Mouse (Mus musculus) kidney, embryonic 16.5 days (tissue): ENCODE measurements around the gene Rin3. TPM values are rescaled to one million over a fixed set of nuclear protein-coding genes. Genes with fewer than 3 reads are reported as not detected.

ENCODE experiments used
- ATAC-seq: fragments of 200-750 bp; cut with Nextera tagmentation; 2 replicates; pipeline ENCODE4 v1.8.0; 2017; ENCODE audit warnings: moderate TSS enrichment; ENCODE audit not compliant: low FRiP score, low TSS enrichment
- H3K27ac ChIP-seq: fragments of 300-500 bp; sonication (generic); 2 replicates; pipeline ENCODE4 v1.5.1; 2014; ENCODE audit warnings: low read length
- H3K27me3 ChIP-seq: fragments of 300-500 bp; sonication (generic); 2 replicates; pipeline ENCODE4 v1.6.1; 2014; ENCODE audit warnings: low read length, control low read depth, mixed read lengths; ENCODE audit not compliant: insufficient read depth
- H3K36me3 ChIP-seq: fragments of 300-500 bp; sonication (generic); 2 replicates; pipeline ENCODE4 v1.6.1; 2014; ENCODE audit warnings: low read length, control low read depth, mixed read lengths; ENCODE audit not compliant: insufficient read depth
- H3K4me1 ChIP-seq: fragments of 300-500 bp; sonication (generic); 2 replicates; pipeline ENCODE4 v1.6.1; 2014; ENCODE audit warnings: low read length, control low read depth, mixed read lengths; ENCODE audit not compliant: insufficient read depth
- H3K4me2 ChIP-seq: fragments of 300-500 bp; sonication (generic); replicated peaks from 2 replicates; pipeline ENCODE4 v1.6.1; 2014; ENCODE audit warnings: low read depth, low read length
- H3K4me3 ChIP-seq: fragments of 300-500 bp; sonication (generic); 2 replicates; pipeline ENCODE4 v1.5.1; 2014; ENCODE audit warnings: mild to moderate bottlenecking, low read length
- H3K9ac ChIP-seq: fragments of 300-500 bp; sonication (generic); replicated peaks from 2 replicates; pipeline ENCODE4 v1.6.1; 2014; ENCODE audit warnings: low read length
- H3K9me3 ChIP-seq: fragments of 300-500 bp; sonication (generic); 2 replicates; pipeline ENCODE4 v1.6.1; 2016; ENCODE audit warnings: low read length, control low read depth
- WGBS: fragments of 180-500 bp; shearing (Covaris S2); extraction: QIAGEN DNeasy Blood & Tissue Kit; methylation state at CpG from one replicate; pipeline ENCODE4 v1.1.7; 2014; 5-methylcytosine and 5-hydroxymethylcytosine counted together
- polyA plus RNA-seq: library from polyadenylated mRNA; unstranded; fragments of >200 nt; fragmentation: Nextera tagmentation; extraction: Ambion mirVana; gene quantifications from 2 replicates; pipeline ENCODE4 v1.2.1, GENCODE M21; 2015

Gene Rin3
- polyA plus RNA-seq, 1 experiment from 2014 or later = 9.1 TPM

GRCm38 (mm10) chr12:102252525-102252924, 30.3 kb upstream of the Rin3 start:
- Histone ChIP-seq H3K9ac (no peak overlapping the region), H3K9me3 (no peaks in the 10 kb centered on the region), H3K27me3 (no peaks in the 10 kb centered on the region), H3K36me3 (no peaks in the 10 kb centered on the region), H3K4me1 (no peaks in the 10 kb centered on the region), H3K27ac (no peak overlapping the region), H3K4me2 (no peak overlapping the region), H3K4me3 (no peak overlapping the region)
- 67% methylated on average over 1 of the region's 1 CpGs for WGBS
- ATAC-seq = no peak

- Histone ChIP-seq H3K4me1 (no peaks in the 10 kb centered on the region), H3K9ac (no peak overlapping the region), H3K36me3 (no peaks in the 10 kb centered on the region), H3K4me2 (no peak overlapping the region), H3K9me3 (no peaks in the 10 kb centered on the region), H3K4me3 (no peak overlapping the region), H3K27me3 (no peaks in the 10 kb centered on the region), H3K27ac (no peak overlapping the region)
- ATAC-seq = no peak
These were observed 27.8 kb upstream of the Rin3 start for GRCm38 (mm10) chr12:102255012-102255411.

GRCm38 (mm10) chr12:102258522-102259112, 24.2 kb upstream of the Rin3 start:
- Histone ChIP-seq H3K4me3 (no peak overlapping the region), H3K9me3 (no peaks in the 10 kb centered on the region)

GRCm38 (mm10) chr12:102261933-102262396, 20.9 kb upstream of the Rin3 start:
- H3K36me3 ChIP-seq = no peaks in the 10 kb centered on the region
- peak; percentile 67; the same call in 1 of the 2 replicates for ATAC-seq
- H3K27ac ChIP-seq = no peak overlapping the region
- no peaks in the 10 kb centered on the region for H3K27me3 ChIP-seq
- H3K9ac ChIP-seq = no peak overlapping the region
- H3K9me3 ChIP-seq = no peaks in the 10 kb centered on the region
- H3K4me2 ChIP-seq = no peak overlapping the region
- 31% methylated on average over 8 of the region's 8 CpGs for WGBS
- H3K4me3 ChIP-seq = no peak overlapping the region
- H3K4me1 ChIP-seq = peaks cover 14% of the 10 kb centered on the region

More at GRCm38 (mm10) chr12:102258522-102259112, 24.2 kb upstream of the Rin3 start:
- H3K27me3 ChIP-seq = no peaks in the 10 kb centered on the region
- H3K4me2 ChIP-seq = no peak overlapping the region
- H3K4me1 ChIP-seq = peaks cover 14% of the 10 kb centered on the region
- no peak overlapping the region for H3K27ac ChIP-seq
- 75% methylated on average over 3 of the region's 3 CpGs for WGBS
- ATAC-seq = no peak
- no peaks in the 10 kb centered on the region for H3K36me3 ChIP-seq
- no peak overlapping the region for H3K9ac ChIP-seq

GRCm38 (mm10) chr12:102262809-102263208, 20.0 kb upstream of the Rin3 start:
- Histone ChIP-seq H3K4me1 (peaks cover 14% of the 10 kb centered on the region), H3K27me3 (no peaks in the 10 kb centered on the region), H3K9me3 (no peaks in the 10 kb centered on the region), H3K27ac (no peak overlapping the region), H3K9ac (no peak overlapping the region), H3K4me2 (no peak overlapping the region), H3K4me3 (no peak overlapping the region), H3K36me3 (no peaks in the 10 kb centered on the region)
- no peak for ATAC-seq
- 93% methylated on average over 2 of the region's 2 CpGs for WGBS

GRCm38 (mm10) chr12:102263249-102263648, 19.6 kb upstream of the Rin3 start:
- Histone ChIP-seq H3K4me1 (peaks cover 14% of the 10 kb centered on the region), H3K27me3 (no peaks in the 10 kb centered on the region), H3K4me2 (no peak overlapping the region), H3K9ac (no peak overlapping the region), H3K36me3 (no peaks in the 10 kb centered on the region), H3K27ac (no peak overlapping the region), H3K9me3 (no peaks in the 10 kb centered on the region), H3K4me3 (no peak overlapping the region)
- no peak for ATAC-seq

- ATAC-seq = no peak
These were observed 16.4 kb upstream of the Rin3 start for GRCm38 (mm10) chr12:102266433-102266832.

GRCm38 (mm10) chr12:102269144-102269543, 13.7 kb upstream of the Rin3 start:
- 23% methylated on average over 2 of the region's 2 CpGs for WGBS
- no peak overlapping the region for H3K27ac ChIP-seq
- H3K27me3 ChIP-seq = no peaks in the 10 kb centered on the region
- H3K4me2 ChIP-seq = no peak overlapping the region
- no peak overlapping the region for H3K9ac ChIP-seq
- no peak overlapping the region for H3K4me3 ChIP-seq
- H3K36me3 ChIP-seq = no peaks in the 10 kb centered on the region
- H3K4me1 ChIP-seq = peaks cover 9% of the 10 kb centered on the region
- no peak for ATAC-seq
- no peaks in the 10 kb centered on the region for H3K9me3 ChIP-seq

More at GRCm38 (mm10) chr12:102266433-102266832, 16.4 kb upstream of the Rin3 start:
- peaks cover 19% of the 10 kb centered on the region for H3K4me1 ChIP-seq
- no peaks in the 10 kb centered on the region for H3K36me3 ChIP-seq
- no peaks in the 10 kb centered on the region for H3K9me3 ChIP-seq
- no peak overlapping the region for H3K9ac ChIP-seq
- H3K27me3 ChIP-seq = no peaks in the 10 kb centered on the region
- 85% methylated on average over 8 of the region's 8 CpGs for WGBS
- H3K4me2 ChIP-seq = no peak overlapping the region
- H3K4me3 ChIP-seq = no peak overlapping the region
- no peak overlapping the region for H3K27ac ChIP-seq

- Histone ChIP-seq H3K4me2 (no peak overlapping the region), H3K4me1 (peaks cover 9% of the 10 kb centered on the region), H3K4me3 (no peak overlapping the region), H3K27me3 (no peaks in the 10 kb centered on the region), H3K9me3 (no peaks in the 10 kb centered on the region), H3K27ac (0 out of 2 replicates have a peak overlapping the region, but pooled peaks have one; percentile 32), H3K36me3 (no peaks in the 10 kb centered on the region), H3K9ac (no peak overlapping the region)
- 69% methylated on average over 6 of the region's 6 CpGs for WGBS
- 0 out of 2 replicates have a peak, but pooled peaks have one; percentile 14 for ATAC-seq
These were observed 12.0 kb upstream of the Rin3 start for GRCm38 (mm10) chr12:102270776-102271405.

- peak; percentile 86 for ATAC-seq
- no peaks in the 10 kb centered on the region for H3K9me3 ChIP-seq
- no peak overlapping the region for H3K4me3 ChIP-seq
- H3K4me2 ChIP-seq = no peak overlapping the region
- H3K4me1 ChIP-seq = peaks cover 14% of the 10 kb centered on the region
- H3K9ac ChIP-seq = no peak overlapping the region
- H3K36me3 ChIP-seq = no peaks in the 10 kb centered on the region
- 35% methylated on average over 4 of the region's 4 CpGs for WGBS
- H3K27me3 ChIP-seq = no peaks in the 10 kb centered on the region
- H3K27ac ChIP-seq = 0 out of 2 replicates have a peak overlapping the region, but pooled peaks have one; percentile 32
These were observed 11.4 kb upstream of the Rin3 start for GRCm38 (mm10) chr12:102271447-102271846.
